Mouse (Mus musculus) liver, embryonic 16.5 days (tissue): ENCODE data around the gene Dcaf4. TPM values are rescaled to one million over a fixed set of nuclear protein-coding genes. Genes with fewer than 3 reads are reported as not detected.

Experiments
- ATAC-seq: fragments of 200-750 bp; cut with Nextera tagmentation; 2 replicates; pipeline ENCODE4 v1.8.0; 2017; ENCODE audit warnings: low read depth, mild to moderate bottlenecking, moderate number of reproducible peaks, moderate library complexity
- H3K27ac ChIP-seq: fragments of 300-500 bp; sonication (generic); 2 replicates; pipeline ENCODE4 v1.5.1; 2014; ENCODE audit warnings: mild to moderate bottlenecking, low read length
- H3K27me3 ChIP-seq: fragments of 300-500 bp; sonication (generic); 2 replicates; pipeline ENCODE4 v1.6.1; 2014; ENCODE audit warnings: low read depth, low read length, mixed read lengths; ENCODE audit not compliant: control insufficient read depth, insufficient read depth
- H3K36me3 ChIP-seq: fragments of 300-500 bp; sonication (generic); 2 replicates; pipeline ENCODE4 v1.6.1; 2014; ENCODE audit warnings: mild to moderate bottlenecking; ENCODE audit not compliant: control insufficient read depth, insufficient read depth
- H3K4me1 ChIP-seq: fragments of 300-500 bp; sonication (generic); 2 replicates; pipeline ENCODE4 v1.6.1; 2014; ENCODE audit warnings: low read depth, low read length, mixed read lengths; ENCODE audit not compliant: control insufficient read depth
- H3K4me2 ChIP-seq: fragments of 300-500 bp; sonication (generic); 2 replicates; pipeline ENCODE4 v1.6.1; 2014; ENCODE audit warnings: low read depth, low read length, mixed read lengths
- H3K4me3 ChIP-seq: fragments of 300-500 bp; sonication (generic); 2 replicates; pipeline ENCODE4 v1.5.1; 2014; ENCODE audit warnings: low read depth, mild to moderate bottlenecking, low read length
- H3K9ac ChIP-seq: fragments of 300-500 bp; sonication (generic); 2 replicates; pipeline ENCODE4 v1.6.1; 2014; ENCODE audit warnings: low read depth, low read length
- H3K9me3 ChIP-seq: fragments of 300-500 bp; sonication (generic); replicated peaks from 2 replicates; pipeline ENCODE4 v1.6.1; 2016; ENCODE audit warnings: low read length; ENCODE audit not compliant: control insufficient read depth
- WGBS: fragments of 180-500 bp; shearing (Covaris S2); extraction: QIAGEN DNeasy Blood & Tissue Kit; methylation state at CpG from one replicate; pipeline ENCODE4 v1.1.7; 2014; ENCODE audit not compliant: insufficient replicate concordance; 5-methylcytosine and 5-hydroxymethylcytosine counted together
- polyA plus RNA-seq: library from polyadenylated mRNA; unstranded; fragments of >200 nt; fragmentation: Nextera tagmentation; extraction: Ambion mirVana; gene quantifications from 2 replicates; pipeline ENCODE4 v1.2.1, GENCODE M21; 2015

The Dcaf4 gene
- polyA plus RNA-seq, 1 experiment from 2014 or later = 18.3 TPM

- 69% methylated on average over 5 of the region's 5 CpGs for WGBS
Observed at GRCm38 (mm10) chr12:83510586-83510985, 9.7 kb upstream of the Dcaf4 start.

GRCm38 (mm10) chr12:83512783-83513182 is 7.5 kb upstream of the Dcaf4 start:
- H3K4me3 ChIP-seq = no peak overlapping the region
- WGBS = 31% methylated on average over 4 of the region's 4 CpGs
- H3K9ac ChIP-seq = no peak overlapping the region
- no peak overlapping the region for H3K27ac ChIP-seq
- peaks cover 12% of the 10 kb centered on the region for H3K4me1 ChIP-seq
- no peaks in the 10 kb centered on the region for H3K27me3 ChIP-seq
- H3K4me2 ChIP-seq = no peak overlapping the region
- H3K36me3 ChIP-seq = no peaks in the 10 kb centered on the region
- H3K9me3 ChIP-seq = no peaks in the 10 kb centered on the region
- no peak for ATAC-seq

More at GRCm38 (mm10) chr12:83510586-83510985, 9.7 kb upstream of the Dcaf4 start:
- Histone ChIP-seq H3K27ac (no peak overlapping the region), H3K9ac (no peak overlapping the region), H3K4me1 (no peaks in the 10 kb centered on the region; the same call in 1 of the 2 replicates), H3K4me2 (no peak overlapping the region), H3K27me3 (no peaks in the 10 kb centered on the region), H3K36me3 (no peaks in the 10 kb centered on the region), H3K4me3 (no peak overlapping the region), H3K9me3 (no peaks in the 10 kb centered on the region)
- no peak for ATAC-seq

GRCm38 (mm10) chr12:83513185-83513584 is 7.1 kb upstream of the Dcaf4 start:
- Histone ChIP-seq H3K9ac (no peak overlapping the region), H3K36me3 (no peaks in the 10 kb centered on the region), H3K4me2 (no peak overlapping the region), H3K27me3 (no peaks in the 10 kb centered on the region), H3K27ac (no peak overlapping the region), H3K4me1 (peaks cover 13% of the 10 kb centered on the region), H3K9me3 (no peaks in the 10 kb centered on the region), H3K4me3 (no peak overlapping the region)
- no peak for ATAC-seq
- 41% methylated on average over 5 of the region's 5 CpGs for WGBS

GRCm38 (mm10) chr12:83514216-83514615 is 6.0 kb upstream of the Dcaf4 start:
- no peaks in the 10 kb centered on the region for H3K36me3 ChIP-seq
- H3K27me3 ChIP-seq = no peaks in the 10 kb centered on the region
- H3K4me1 ChIP-seq = peaks cover 13% of the 10 kb centered on the region
- H3K27ac ChIP-seq = no peak overlapping the region
- no peak overlapping the region for H3K4me3 ChIP-seq
- no peaks in the 10 kb centered on the region for H3K9me3 ChIP-seq
- no peak overlapping the region for H3K4me2 ChIP-seq
- H3K9ac ChIP-seq = no peak overlapping the region
- no peak for ATAC-seq
- 66% methylated on average over 4 of the region's 4 CpGs for WGBS

- H3K36me3 ChIP-seq = no peaks in the 10 kb centered on the region
- 25% methylated on average over 3 of the region's 3 CpGs for WGBS
- peaks cover 23% of the 10 kb centered on the region for H3K4me1 ChIP-seq
- H3K9ac ChIP-seq = no peak overlapping the region
- no peak overlapping the region for H3K27ac ChIP-seq
- no peak overlapping the region for H3K4me2 ChIP-seq
- H3K9me3 ChIP-seq = no peaks in the 10 kb centered on the region
- ATAC-seq = no peak
- H3K4me3 ChIP-seq = no peak overlapping the region
- no peaks in the 10 kb centered on the region for H3K27me3 ChIP-seq
Observed at GRCm38 (mm10) chr12:83517580-83517979, 2.7 kb upstream of the Dcaf4 start.

GRCm38 (mm10) chr12:83521083-83521482 is 817 bp downstream of the Dcaf4 start:
- WGBS = 22% methylated on average over 8 of the region's 8 CpGs
- Histone ChIP-seq H3K4me2 (peak overlapping the region; percentile 71), H3K27me3 (no peaks in the 10 kb centered on the region), H3K9ac (peak overlapping the region; percentile 54), H3K36me3 (no peaks in the 10 kb centered on the region), H3K4me3 (peak overlapping the region; percentile 66), H3K27ac (no peak overlapping the region; the same call in 1 of the 2 replicates), H3K4me1 (peaks cover 35% of the 10 kb centered on the region), H3K9me3 (no peaks in the 10 kb centered on the region)
- no peak for ATAC-seq

GRCm38 (mm10) chr12:83523056-83523455 is 2.8 kb downstream of the Dcaf4 start:
- Histone ChIP-seq H3K9me3 (no peaks in the 10 kb centered on the region), H3K4me3 (no peak overlapping the region), H3K27me3 (no peaks in the 10 kb centered on the region), H3K36me3 (no peaks in the 10 kb centered on the region), H3K9ac (no peak overlapping the region), H3K4me2 (no peak overlapping the region), H3K27ac (no peak overlapping the region), H3K4me1 (peaks cover 23% of the 10 kb centered on the region)
- no peak for ATAC-seq
- 91% methylated on average over 6 of the region's 6 CpGs for WGBS

- no peaks in the 10 kb centered on the region for H3K36me3 ChIP-seq
- no peak for ATAC-seq
- H3K9ac ChIP-seq = no peak overlapping the region
- H3K27ac ChIP-seq = no peak overlapping the region
- H3K27me3 ChIP-seq = no peaks in the 10 kb centered on the region
- no peak overlapping the region for H3K4me3 ChIP-seq
- H3K4me2 ChIP-seq = no peak overlapping the region
- peaks cover 23% of the 10 kb centered on the region for H3K4me1 ChIP-seq
- no peaks in the 10 kb centered on the region for H3K9me3 ChIP-seq
- 84% methylated on average over 4 of the region's 4 CpGs for WGBS
Observed at GRCm38 (mm10) chr12:83523892-83524291, 3.6 kb downstream of the Dcaf4 start.

GRCm38 (mm10) chr12:83524329-83524728 is 4.1 kb downstream of the Dcaf4 start:
- Histone ChIP-seq H3K27me3 (no peaks in the 10 kb centered on the region), H3K36me3 (no peaks in the 10 kb centered on the region), H3K9ac (no peak overlapping the region), H3K4me1 (peaks cover 23% of the 10 kb centered on the region), H3K4me3 (no peak overlapping the region), H3K27ac (no peak overlapping the region), H3K4me2 (no peak overlapping the region), H3K9me3 (no peaks in the 10 kb centered on the region)
- no peak for ATAC-seq
- 70% methylated on average over 5 of the region's 5 CpGs for WGBS
